Mouse (Mus musculus) MEL (cell line): ENCODE measurements around the gene Hivep2. TPM values are rescaled to one million over a fixed set of nuclear protein-coding genes. Genes with fewer than 3 reads are reported as not detected.

ENCODE experiments used
- DNase-seq: peaks from one replicate; pipeline ENCODE4 v3.0.0; 2011; ENCODE audit warnings: low read depth, low spot score
- H3K27ac ChIP-seq: 2 replicates; pipeline ENCODE4 v1.5.1; 2012; ENCODE audit warnings: low read depth, mild to moderate bottlenecking, control low read depth, low read length, moderate library complexity; ENCODE audit not compliant: control insufficient read depth
- H3K27me3 ChIP-seq, 2 experiments: fragments of 150-350 bp in 1 of 2; sonication (generic) in 1 of 2; 2 replicates each; pipeline ENCODE4 v1.6.1; 2012; ENCODE audit warnings: low read length in 2 of 2, mild to moderate bottlenecking in 2 of 2, improper control_type of control experiment in 1 of 2, moderate library complexity in 1 of 2; ENCODE audit not compliant: insufficient read depth in 2 of 2, control insufficient read depth in 1 of 2
- H3K36me3 ChIP-seq, 2 experiments: 2 replicates each; pipeline ENCODE4 v1.6.1; 2012 to 2014; ENCODE audit warnings: low read length in 2 of 2, improper control_type of control experiment in 1 of 2, inconsistent platforms in 1 of 2, mild to moderate bottlenecking in 1 of 2; ENCODE audit not compliant: insufficient read depth in 2 of 2, control insufficient read depth in 1 of 2
- H3K4me1 ChIP-seq, 2 experiments: fragments of 150-350 bp in 1 of 2; sonication (generic) in 1 of 2; 2 replicates each; pipeline ENCODE4 v1.6.1; 2012; ENCODE audit warnings: low read length in 2 of 2, improper control_type of control experiment in 1 of 2, mild to moderate bottlenecking in 1 of 2; ENCODE audit not compliant: insufficient read depth in 2 of 2, control insufficient read depth in 1 of 2
- H3K4me3 ChIP-seq, 2 experiments: fragments of 150-350 bp in 1 of 2; sonication (generic) in 1 of 2; 2 replicates each; pipeline ENCODE4 v1.5.1; 2012; ENCODE audit warnings: low read depth in 2 of 2, low read length in 2 of 2, mild to moderate bottlenecking in 2 of 2, moderate library complexity in 2 of 2, control low read depth in 1 of 2, improper control_type of control experiment in 1 of 2; ENCODE audit not compliant: control insufficient read depth in 1 of 2, insufficient read depth in 1 of 2
- H3K79me2 ChIP-seq: 2 replicates; pipeline ENCODE4 v1.6.1; 2012; ENCODE audit warnings: mild to moderate bottlenecking, low read length, moderate library complexity; ENCODE audit not compliant: control insufficient read depth, poor library complexity, insufficient read depth
- H3K9ac ChIP-seq: 2 replicates; pipeline ENCODE4 v1.6.1; 2012; ENCODE audit warnings: low read depth, mild to moderate bottlenecking, control low read depth, low read length, moderate library complexity; ENCODE audit not compliant: control insufficient read depth, poor library complexity, severe bottlenecking
- H3K9me3 ChIP-seq: fragments of 150-350 bp; sonication (generic); replicated peaks from 2 replicates; pipeline ENCODE4 v1.6.1; 2012; ENCODE audit warnings: mild to moderate bottlenecking, low read length, improper control_type of control experiment, moderate library complexity; ENCODE audit not compliant: insufficient read depth
- BHLHE40 ChIP-seq: IDR thresholded peaks from 2 replicates; pipeline ENCODE4 v1.6.1; 2012; ENCODE audit warnings: low read depth, mild to moderate bottlenecking, inconsistent platforms, low read length, improper control_type of control experiment, borderline replicate concordance
- CHD2 ChIP-seq: IDR thresholded peaks from 2 replicates; pipeline ENCODE4 v1.6.1; 2011; ENCODE audit warnings: low read length, improper control_type of control experiment
- CTCF ChIP-seq, 3 experiments: IDR thresholded peaks in 2 of 3; conservative IDR thresholded peaks in 1 of 3; 2 replicates each; pipeline ENCODE4 v1.5.1; 2011 to 2012; ENCODE audit warnings: low read length in 3 of 3, low read depth in 2 of 3, mild to moderate bottlenecking in 2 of 3, improper control_type of control experiment in 1 of 3, inconsistent platforms in 1 of 3, mixed read lengths in 1 of 3, moderate library complexity in 1 of 3; ENCODE audit not compliant: control insufficient read depth in 1 of 3, insufficient read depth in 1 of 3, poor library complexity in 1 of 3, severe bottlenecking in 1 of 3
- E2F4 ChIP-seq: IDR thresholded peaks from 2 replicates; pipeline ENCODE4 v1.6.1; 2011; ENCODE audit warnings: low read depth, low read length, improper control_type of control experiment, borderline replicate concordance
- ELF1 ChIP-seq: IDR thresholded peaks from 2 replicates; pipeline ENCODE4 v1.6.1; 2014; ENCODE audit warnings: low read depth, mild to moderate bottlenecking, inconsistent platforms, low read length, improper control_type of control experiment, moderate library complexity
- EP300 ChIP-seq, 2 experiments: IDR thresholded peaks; 2 replicates each; pipeline ENCODE4 v1.6.1; 2011; ENCODE audit warnings: improper control_type of control experiment in 2 of 2, low read length in 2 of 2, low read depth in 1 of 2, mild to moderate bottlenecking in 1 of 2
- ETS1 ChIP-seq: IDR thresholded peaks from 2 replicates; pipeline ENCODE4 v1.6.1; 2012; ENCODE audit warnings: low read depth, mild to moderate bottlenecking, inconsistent platforms, low read length, improper control_type of control experiment, moderate library complexity
- GABPA ChIP-seq: IDR thresholded peaks from 2 replicates; pipeline ENCODE4 v1.6.1; 2012; ENCODE audit warnings: low read depth, mild to moderate bottlenecking, inconsistent platforms, low read length, improper control_type of control experiment, moderate library complexity
- GATA1 ChIP-seq: IDR thresholded peaks from 2 replicates; pipeline ENCODE4 v1.6.1; 2011; ENCODE audit warnings: low read depth, low read length, improper control_type of control experiment
- HCFC1 ChIP-seq: IDR thresholded peaks from 2 replicates; pipeline ENCODE4 v1.6.1; 2012; ENCODE audit warnings: low read depth, mild to moderate bottlenecking, inconsistent platforms, low read length, improper control_type of control experiment, moderate library complexity
- JUND ChIP-seq: IDR thresholded peaks from 2 replicates; pipeline ENCODE4 v1.6.1; 2011; ENCODE audit warnings: low read depth, mild to moderate bottlenecking, improper control_type of control experiment, low read length
- KAT2A ChIP-seq: conservative IDR thresholded peaks from 2 replicates; pipeline ENCODE4 v1.6.1; 2012; ENCODE audit warnings: low read depth, low read length, improper control_type of control experiment, inconsistent platforms
- MAX ChIP-seq: IDR thresholded peaks from 2 replicates; pipeline ENCODE4 v1.6.1; 2011; ENCODE audit warnings: low read length, improper control_type of control experiment
- MAZ ChIP-seq: IDR thresholded peaks from 2 replicates; pipeline ENCODE4 v1.6.1; 2012; ENCODE audit warnings: low read depth, mild to moderate bottlenecking, inconsistent platforms, low read length, improper control_type of control experiment
- MEF2A ChIP-seq: IDR thresholded peaks from 2 replicates; pipeline ENCODE4 v1.6.1; 2014; ENCODE audit warnings: low read depth, mild to moderate bottlenecking, inconsistent platforms, low read length, improper control_type of control experiment; ENCODE audit not compliant: poor library complexity, insufficient replicate concordance, severe bottlenecking; ENCODE audit errors: extremely low read depth
- MXI1 ChIP-seq: IDR thresholded peaks from 2 replicates; pipeline ENCODE4 v1.6.1; 2011; ENCODE audit warnings: mild to moderate bottlenecking, low read depth, low read length, improper control_type of control experiment
- MYB ChIP-seq: IDR thresholded peaks from 2 replicates; pipeline ENCODE4 v1.6.1; 2011; ENCODE audit warnings: mild to moderate bottlenecking, low read depth, low read length, improper control_type of control experiment
- MYC ChIP-seq: IDR thresholded peaks from 2 replicates; pipeline ENCODE4 v1.6.1; 2011; ENCODE audit warnings: low read depth, mild to moderate bottlenecking, low read length, improper control_type of control experiment, moderate library complexity
- NRF1 ChIP-seq: IDR thresholded peaks from 2 replicates; pipeline ENCODE4 v1.6.1; 2014; ENCODE audit warnings: low read depth, mild to moderate bottlenecking, inconsistent platforms, low read length, improper control_type of control experiment, moderate library complexity; ENCODE audit not compliant: poor library complexity, insufficient read depth, severe bottlenecking
- POLR2AphosphoS2 ChIP-seq: IDR thresholded peaks from 2 replicates; pipeline ENCODE4 v1.6.1; 2011; ENCODE audit warnings: low read length, improper control_type of control experiment
- POLR2AphosphoS5 ChIP-seq: IDR thresholded peaks from 2 replicates; pipeline ENCODE4 v1.6.1; 2012; ENCODE audit warnings: low read depth, borderline replicate concordance, mild to moderate bottlenecking, inconsistent platforms, low read length, moderate library complexity, mixed read lengths
- RCOR1 ChIP-seq: IDR thresholded peaks from 2 replicates; pipeline ENCODE4 v1.6.1; 2012; ENCODE audit warnings: low read depth, mild to moderate bottlenecking, inconsistent platforms, low read length, improper control_type of control experiment
- SIN3A ChIP-seq: IDR thresholded peaks from 2 replicates; pipeline ENCODE4 v1.6.1; 2012; ENCODE audit warnings: low read length, improper control_type of control experiment, inconsistent platforms
- TAL1 ChIP-seq: IDR thresholded peaks from 2 replicates; pipeline ENCODE4 v1.6.1; 2012; ENCODE audit warnings: mild to moderate bottlenecking, inconsistent platforms, low read length, moderate library complexity, mixed read lengths
- TBP ChIP-seq: IDR thresholded peaks from 2 replicates; pipeline ENCODE4 v1.8.0; 2011; ENCODE audit warnings: low read depth, low read length, improper control_type of control experiment
- TCF12 ChIP-seq: IDR thresholded peaks from 2 replicates; pipeline ENCODE4 v1.6.1; 2014; ENCODE audit warnings: low read depth, mild to moderate bottlenecking, inconsistent platforms, low read length, improper control_type of control experiment, moderate library complexity
- USF1 ChIP-seq: IDR thresholded peaks from 2 replicates; pipeline ENCODE4 v1.6.1; 2014; ENCODE audit warnings: low read depth, mild to moderate bottlenecking, inconsistent platforms, low read length, improper control_type of control experiment, moderate library complexity
- ZKSCAN1 ChIP-seq: IDR thresholded peaks from 2 replicates; pipeline ENCODE4 v1.6.1; 2012; ENCODE audit warnings: low read depth, mild to moderate bottlenecking, inconsistent platforms, low read length, improper control_type of control experiment, moderate library complexity
- ZMIZ1 ChIP-seq: IDR thresholded peaks from 2 replicates; pipeline ENCODE4 v1.6.1; 2012; ENCODE audit warnings: low read depth, mild to moderate bottlenecking, inconsistent platforms, low read length, improper control_type of control experiment, moderate library complexity
- polyA plus RNA-seq, 2 experiments: library from polyadenylated mRNA; stranded (reverse) in 1 of 2; unstranded in 1 of 2; fragments of >175 nt in 1 of 2; fragments of >200 nt in 1 of 2; gene quantifications; 2 replicates each; pipeline versions ENCODE4 v1.2.1 to v1.2.4; 2012; ENCODE audit warnings: low replicate concordance in 2 of 2, low read depth in 1 of 2; ENCODE audit not compliant: insufficient read length in 2 of 2, insufficient read depth in 1 of 2, missing spikeins in 1 of 2
- total RNA-seq: library from RNA; depleted of rRNA; stranded (reverse); fragments of 300-350 nt; gene quantifications from 2 replicates; pipeline ENCODE4 v1.2.3, GENCODE M21; 2012

Gene Hivep2
- total and polyA plus RNA-seq, 3 experiments = not detected

DNA sequence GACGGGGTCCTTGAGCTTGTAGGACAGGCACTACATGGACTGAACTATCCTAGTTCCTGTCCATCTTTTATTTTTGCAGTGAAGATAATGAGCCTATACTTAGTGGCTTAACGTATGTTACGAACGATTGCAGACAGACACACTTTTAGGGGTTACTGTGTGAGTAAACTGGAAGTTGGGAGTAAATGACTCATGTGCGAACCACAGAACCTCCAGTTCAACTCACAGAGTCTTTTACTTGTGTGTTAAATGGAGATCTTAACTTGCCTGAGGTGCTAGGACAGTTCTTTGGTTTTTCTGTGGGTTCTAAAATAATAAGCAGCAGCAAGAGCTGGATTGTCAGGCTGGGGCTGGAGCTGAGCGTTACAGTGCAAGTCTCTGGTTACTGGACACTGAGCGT is 68.2 kb downstream of the Hivep2 start:
- no peaks in the 10 kb centered on the region for H3K27me3 ChIP-seq
- no peak for DNase-seq
- TF ChIP-seq MYC (no peak), TAL1 (no peak), CHD2 (no peak), ZKSCAN1 (no peak), ELF1 (no peak), RCOR1 (no peak), HCFC1 (no peak), JUND (no peak), POLR2AphosphoS2 (no peak), ZMIZ1 (no peak), MYB (no peak), TCF12 (no peak), NRF1 (no peak), USF1 (no peak), GABPA (no peak), TBP (no peak), E2F4 (no peak), POLR2AphosphoS5 (no peak), MAX (no peak), EP300 (IDR thresholded peaks at IDR 0.05; ENCODE audit: low read depth in 1 of 2, low read length in 2 of 2) (no peak)
- H3K36me3 ChIP-seq = no peaks in the 10 kb centered on the region
- no peak overlapping the region for H3K4me3 ChIP-seq
- H3K27ac ChIP-seq = no peak overlapping the region
- H3K79me2 ChIP-seq = no peaks in the 10 kb centered on the region
- no peaks in the 10 kb centered on the region for H3K9me3 ChIP-seq
- no peak overlapping the region for H3K9ac ChIP-seq
- H3K4me1 ChIP-seq = no peaks in the 10 kb centered on the region

DNA sequence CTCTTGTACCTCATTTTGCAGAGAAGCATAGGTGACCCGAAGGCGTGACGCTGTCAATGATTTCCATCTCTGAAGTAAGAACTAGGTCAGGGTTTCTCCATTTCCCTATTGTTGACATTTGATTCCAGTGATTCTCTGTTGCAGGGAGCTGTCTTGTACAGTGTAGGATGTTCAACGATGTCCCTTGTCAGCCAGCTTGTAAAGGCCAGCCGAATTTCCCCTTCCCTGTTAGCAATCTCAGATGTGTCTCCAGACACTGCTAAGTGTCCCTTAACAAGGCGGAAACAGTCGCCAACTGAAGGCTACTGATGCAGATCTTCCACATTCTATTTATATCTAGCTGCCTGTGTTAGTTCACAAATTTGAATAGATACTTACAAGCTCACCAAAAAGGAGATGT is 68.9 kb downstream of the Hivep2 start:
- no peak for DNase-seq
- no peak overlapping the region for H3K4me3 ChIP-seq
- no peaks in the 10 kb centered on the region for H3K36me3 ChIP-seq
- no peaks in the 10 kb centered on the region for H3K4me1 ChIP-seq
- no peaks in the 10 kb centered on the region for H3K79me2 ChIP-seq
- no peaks in the 10 kb centered on the region for H3K9me3 ChIP-seq
- no peaks in the 10 kb centered on the region for H3K27me3 ChIP-seq
- H3K27ac ChIP-seq = no peak overlapping the region
- TF ChIP-seq HCFC1 (no peak), ETS1 (no peak), GABPA (no peak), BHLHE40 (no peak), GATA1 (no peak), MEF2A (no peak), SIN3A (no peak), ZMIZ1 (no peak), KAT2A (no peak), MAZ (no peak), MXI1 (no peak), CTCF (IDR thresholded peaks at IDR 0.05 in 2 of 3, conservative IDR thresholded peaks at IDR 0.05 in 1 of 3; ENCODE audit: control insufficient read depth in 1 of 3, insufficient read depth in 1 of 3, low read depth in 2 of 3, low read length in 3 of 3, poor library complexity in 1 of 3, severe bottlenecking in 1 of 3) (no peak), TBP (no peak), MYB (no peak)
- no peak overlapping the region for H3K9ac ChIP-seq
